Mouse (Mus musculus) embryonic facial prominence, embryonic 11.5 days (tissue): ENCODE results near the gene Gm49322. TPM values are rescaled to one million over a fixed set of nuclear protein-coding genes. Genes with fewer than 3 reads are reported as not detected.
A peak's percentile ranks its signal among the peaks of the same experiment; 100 is the strongest.

ENCODE experiments used
- ATAC-seq: fragments of 200-750 bp; cut with Nextera tagmentation; replicated peaks from 2 replicates; pipeline ENCODE4 v1.8.0; 2017; ENCODE audit warnings: low read depth; ENCODE audit not compliant: insufficient number of reproducible peaks, low FRiP score, low TSS enrichment
- DNase-seq: peaks from one replicate; pipeline ENCODE4 v3.0.0-alpha.2; 2015; ENCODE audit warnings: low spot score
- H3K27ac ChIP-seq: fragments of 300-500 bp; sonication (generic); replicated peaks from 2 replicates; pipeline ENCODE4 v1.5.1; 2014; ENCODE audit warnings: mild to moderate bottlenecking, low read depth, low read length, control low read depth
- H3K27me3 ChIP-seq: fragments of 300-500 bp; sonication (generic); 2 replicates; pipeline ENCODE4 v1.6.1; 2014; ENCODE audit warnings: mild to moderate bottlenecking, low read length, moderate library complexity, mixed read lengths; ENCODE audit not compliant: control insufficient read depth, insufficient read depth
- H3K36me3 ChIP-seq: fragments of 300-500 bp; sonication (generic); replicated peaks from 2 replicates; pipeline ENCODE4 v1.6.1; 2014; ENCODE audit warnings: low read depth, mild to moderate bottlenecking, low read length, moderate library complexity, mixed read lengths; ENCODE audit not compliant: control insufficient read depth, insufficient read depth
- H3K4me1 ChIP-seq: fragments of 300-500 bp; sonication (generic); 2 replicates; pipeline ENCODE4 v1.6.1; 2014; ENCODE audit warnings: low read length, mixed read lengths; ENCODE audit not compliant: control insufficient read depth, insufficient read depth
- H3K4me2 ChIP-seq: fragments of 300-500 bp; sonication (generic); 2 replicates; pipeline ENCODE4 v1.6.1; 2014; ENCODE audit warnings: low read depth, mild to moderate bottlenecking, control low read depth, low read length, moderate library complexity
- H3K4me3 ChIP-seq: fragments of 300-500 bp; sonication (generic); 2 replicates; pipeline ENCODE4 v1.5.1; 2014; ENCODE audit warnings: low read depth, low read length, control low read depth
- H3K9ac ChIP-seq: fragments of 300-500 bp; sonication (generic); replicated peaks from 2 replicates; pipeline ENCODE4 v1.6.1; 2014; ENCODE audit warnings: mild to moderate bottlenecking, control low read depth, low read length
- H3K9me3 ChIP-seq: fragments of 300-500 bp; sonication (generic); replicated peaks from 2 replicates; pipeline ENCODE4 v1.6.1; 2016; ENCODE audit warnings: mild to moderate bottlenecking, low read length, inconsistent platforms, mixed read lengths; ENCODE audit not compliant: control insufficient read depth
- WGBS: fragments of 180-500 bp; shearing (Covaris S2); extraction: QIAGEN DNeasy Blood & Tissue Kit; methylation state at CpG from one replicate; pipeline ENCODE4 v1.1.7; 2014; 5-methylcytosine and 5-hydroxymethylcytosine counted together
- polyA plus RNA-seq: library from polyadenylated mRNA; unstranded; fragments of >200 nt; fragmentation: Nextera tagmentation; extraction: Ambion mirVana; gene quantifications from 2 replicates; pipeline ENCODE4 v1.2.1, GENCODE M21; 2014

Gm49322 gene
- polyA plus RNA-seq, 1 experiment from 2014 or later, result 1.4 TPM

GRCm38 (mm10) chr10:80584642-80585552 lies 20.9 kb upstream of the Gm49322 start:
- Histone ChIP-seq H3K36me3 (peaks cover 2% of the 10 kb centered on the region; the same call in 1 of the 2 replicates), H3K9ac (no peak overlapping the region), H3K9me3 (no peaks in the 10 kb centered on the region), H3K27ac (no peak overlapping the region), H3K27me3 (no peaks in the 10 kb centered on the region), H3K4me3 (no peak overlapping the region), H3K4me1 (peaks cover 6% of the 10 kb centered on the region), H3K4me2 (no peak overlapping the region; the same call in 1 of the 2 replicates)
- 79% methylated on average over 12 of the region's 12 CpGs for WGBS
- DNase-seq, result no peak
- ATAC-seq, result 0 out of 2 replicates have a peak, but pooled peaks have one; percentile 11

- Histone ChIP-seq H3K27ac (no peak overlapping the region), H3K9ac (no peak overlapping the region), H3K4me3 (no peak overlapping the region), H3K9me3 (no peaks in the 10 kb centered on the region), H3K4me2 (no peak overlapping the region; the same call in 1 of the 2 replicates), H3K27me3 (no peaks in the 10 kb centered on the region), H3K36me3 (peaks cover 2% of the 10 kb centered on the region; the same call in 1 of the 2 replicates), H3K4me1 (peaks cover 6% of the 10 kb centered on the region)
- DNase-seq (no peak), ATAC-seq (no peak)
- 93% methylated on average over 8 of the region's 8 CpGs for WGBS
These were observed 20.2 kb upstream of the Gm49322 start for GRCm38 (mm10) chr10:80585581-80585980.

GRCm38 (mm10) chr10:80586407-80587304 lies 19.2 kb upstream of the Gm49322 start:
- ATAC-seq (no peak), DNase-seq (no peak)
- peak overlapping the region; percentile 21 for H3K4me2 ChIP-seq
- no peaks in the 10 kb centered on the region for H3K27me3 ChIP-seq
- H3K4me3 ChIP-seq, result no peak overlapping the region
- H3K9me3 ChIP-seq, result no peaks in the 10 kb centered on the region
- H3K4me1 ChIP-seq, result peaks cover 6% of the 10 kb centered on the region
- 95% methylated on average over 46 of the region's 51 CpGs for WGBS
- H3K36me3 ChIP-seq, result peaks cover 2% of the 10 kb centered on the region; the same call in 1 of the 2 replicates
- H3K9ac ChIP-seq, result 0 out of 2 replicates have a peak overlapping the region, but pooled peaks have one; percentile 18
- 0 out of 2 replicates have a peak overlapping the region, but pooled peaks have one; percentile 47 for H3K27ac ChIP-seq

- Histone ChIP-seq H3K4me1 (peaks cover 6% of the 10 kb centered on the region), H3K36me3 (peaks cover 2% of the 10 kb centered on the region; the same call in 1 of the 2 replicates), H3K4me2 (peak overlapping the region; percentile 21; the same call in 1 of the 2 replicates), H3K27ac (no peak overlapping the region), H3K9me3 (no peaks in the 10 kb centered on the region), H3K27me3 (no peaks in the 10 kb centered on the region), H3K9ac (no peak overlapping the region), H3K4me3 (no peak overlapping the region)
- ATAC-seq (no peak), DNase-seq (no peak)
- WGBS, result 35% methylated on average over 4 of the region's 4 CpGs
These were observed 18.5 kb upstream of the Gm49322 start for GRCm38 (mm10) chr10:80587305-80587657.

GRCm38 (mm10) chr10:80589127-80589878 lies 16.5 kb upstream of the Gm49322 start:
- ATAC-seq (peak; percentile 1; the same call in 1 of the 2 replicates), DNase-seq (no peak)
- peak overlapping the region; percentile 86 for H3K9ac ChIP-seq
- no peaks in the 10 kb centered on the region for H3K27me3 ChIP-seq
- H3K36me3 ChIP-seq, result no peaks in the 10 kb centered on the region
- peaks cover 6% of the 10 kb centered on the region for H3K4me1 ChIP-seq
- no peaks in the 10 kb centered on the region for H3K9me3 ChIP-seq
- H3K27ac ChIP-seq, result no peak overlapping the region
- 19% methylated on average over 12 of the region's 12 CpGs for WGBS
- peak overlapping the region; percentile 93 for H3K4me2 ChIP-seq
- peak overlapping the region; percentile 90 for H3K4me3 ChIP-seq

- peaks cover 6% of the 10 kb centered on the region for H3K4me1 ChIP-seq
- WGBS, result under 1% methylated on average over 61 of the region's 73 CpGs
These were observed 15.7 kb upstream of the Gm49322 start, which contains the start of gene Abhd17a for GRCm38 (mm10) chr10:80589879-80590854. Gene Abhd17a, minus strand, starts transcription at chr10:80590341.

More at GRCm38 (mm10) chr10:80589879-80590854, 15.7 kb upstream of the Gm49322 start, which contains the start of gene Abhd17a:
- Histone ChIP-seq H3K4me3 (peak within 1 kb of the TSS; percentile 90), H3K36me3 (no peaks in the 10 kb centered on the region), H3K9ac (peak within 1 kb of the TSS; percentile 86), H3K4me2 (peak within 1 kb of the TSS; percentile 93), H3K27ac (no peak within 1 kb of the TSS), H3K9me3 (no peaks in the 10 kb centered on the region), H3K27me3 (no peaks in the 10 kb centered on the region)
- ATAC-seq (peak; percentile 91), DNase-seq (peak; percentile 99)
